Mouse (Mus musculus) brain, embryonic 14.5 days (tissue): ENCODE results near the gene Sept11.

Source experiments
- CTCF ChIP-seq: fragments of 200-500 bp; IDR thresholded peaks from 2 replicates; pipeline ENCODE4 v1.5.1; 2012; ENCODE audit warnings: inconsistent platforms, mild to moderate bottlenecking, moderate library complexity, borderline replicate concordance; ENCODE audit not compliant: insufficient read depth, insufficient read length; ENCODE audit errors: extremely low read depth
- POLR2A ChIP-seq: fragments of 200-500 bp; IDR thresholded peaks from 2 replicates; pipeline ENCODE4 v1.6.1; 2012; ENCODE audit warnings: mild to moderate bottlenecking, inconsistent platforms, borderline replicate concordance; ENCODE audit not compliant: poor library complexity, insufficient read depth, insufficient read length, severe bottlenecking; ENCODE audit errors: extremely low read depth

- TF ChIP-seq CTCF, result no peak
- no peak for TF ChIP-seq POLR2A
Measured at GRCm38 (mm10) chr5:93151985-93152384, 58.7 kb downstream of the Sept11 start.
